Mouse (Mus musculus): ENCODE results near the gene Haghl.

The Haghl gene

GRCm38 (mm10) chr17:25785281-25785745, at the start of gene Haghl:
Gene Haghl (minus strand): TSS chr17:25785673.
- peak; percentile 93 for DNase-seq (ENCODE audit: low read depth, low spot score)

DNA sequence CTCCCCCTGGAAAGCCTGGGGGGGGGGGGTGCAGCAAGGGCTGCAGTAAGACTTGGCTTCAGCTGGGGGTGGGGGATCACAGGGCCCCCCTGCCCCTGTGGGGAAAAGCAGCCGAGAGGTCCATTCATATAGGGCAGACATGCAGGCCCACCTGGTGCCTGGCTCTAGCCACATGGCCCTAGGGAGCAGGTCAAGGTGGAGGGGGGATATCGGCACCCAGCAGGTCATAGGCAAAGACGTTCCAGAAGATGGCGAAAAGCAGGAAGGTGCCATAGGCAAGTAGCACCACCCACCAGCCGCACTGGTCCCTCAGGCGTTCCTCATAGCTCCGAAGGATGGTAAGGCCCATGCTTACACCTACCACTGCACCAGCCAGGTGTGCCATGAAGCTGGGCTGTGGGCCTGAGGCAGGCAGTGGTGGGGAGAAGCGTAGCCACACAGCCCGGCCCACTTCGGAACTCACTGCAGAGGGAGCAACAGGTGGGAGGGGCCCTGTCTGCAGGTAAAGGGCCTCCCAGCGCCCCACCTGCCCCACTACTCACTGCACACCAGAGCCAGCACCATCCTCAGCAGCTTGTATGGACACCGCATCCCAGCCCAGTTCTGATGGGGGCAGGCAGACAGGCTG, 49.2 kb upstream of the Haghl start:
- DNase-seq (ENCODE audit: low read depth, low spot score) = no peak

GRCm38 (mm10) chr17:25833961-25834594, 48.6 kb upstream of the Haghl start:
- DNase-seq (ENCODE audit: low read depth, low spot score) = no peak

- DNase-seq (ENCODE audit: low read depth, low spot score) = no peak
These were observed 47.8 kb upstream of the Haghl start, which contains the start of gene Stub1 for GRCm38 (mm10) chr17:25833291-25833663. Gene Stub1 (minus strand): TSS chr17:25833404.

GRCm38 (mm10) chr17:25832436-25833290, 47.2 kb upstream of the Haghl start:
- DNase-seq (ENCODE audit: low read depth, low spot score) = peak; percentile 98

DNA sequence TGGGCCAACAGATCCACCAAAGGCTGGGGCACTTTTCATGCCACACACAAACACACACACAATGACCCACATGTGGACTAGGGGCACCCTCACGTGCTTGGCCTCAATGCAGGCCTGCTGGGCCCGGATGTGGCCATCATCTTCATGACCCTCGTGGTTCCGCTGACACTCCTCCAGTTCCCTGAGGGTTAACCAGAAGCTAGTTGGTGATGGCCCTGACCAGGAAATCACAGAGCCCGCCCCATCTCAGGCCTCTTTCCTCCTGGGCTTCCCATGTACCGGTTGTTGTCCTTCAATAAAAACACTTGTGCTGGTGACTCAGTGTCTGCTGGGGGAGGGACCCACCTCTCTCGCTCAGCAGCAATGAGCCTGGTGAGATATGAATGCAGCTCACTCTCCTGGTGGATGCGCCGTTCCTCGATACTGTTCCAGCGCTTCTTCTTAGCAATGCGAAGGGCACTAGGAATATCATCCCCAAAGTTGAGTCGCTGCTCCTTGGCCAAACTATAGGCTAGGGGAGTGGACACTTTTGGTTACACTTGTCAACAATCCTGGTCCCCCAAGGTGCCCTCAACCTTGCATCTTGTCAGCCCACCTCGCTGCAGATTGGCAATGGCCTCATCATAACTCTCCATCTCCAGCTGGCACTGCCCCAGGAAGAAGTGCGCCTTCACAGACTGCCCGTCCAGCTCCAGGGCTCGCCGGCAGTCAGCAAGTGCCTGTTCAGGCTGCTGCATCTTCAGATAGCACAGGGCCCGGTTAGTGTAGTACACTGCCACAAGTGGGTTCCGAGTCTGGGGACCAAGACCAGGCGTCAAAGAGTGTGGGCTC, 46.2 kb upstream of the Haghl start:
- no peak for DNase-seq (ENCODE audit: low read depth, low spot score)

- no peak for DNase-seq (ENCODE audit: low read depth, low spot score)
These were observed 45.4 kb upstream of the Haghl start for GRCm38 (mm10) chr17:25830806-25831431.

- no peak for DNase-seq (ENCODE audit: low read depth, low spot score)
These were observed 44.8 kb upstream of the Haghl start for GRCm38 (mm10) chr17:25830200-25830753.

DNA sequence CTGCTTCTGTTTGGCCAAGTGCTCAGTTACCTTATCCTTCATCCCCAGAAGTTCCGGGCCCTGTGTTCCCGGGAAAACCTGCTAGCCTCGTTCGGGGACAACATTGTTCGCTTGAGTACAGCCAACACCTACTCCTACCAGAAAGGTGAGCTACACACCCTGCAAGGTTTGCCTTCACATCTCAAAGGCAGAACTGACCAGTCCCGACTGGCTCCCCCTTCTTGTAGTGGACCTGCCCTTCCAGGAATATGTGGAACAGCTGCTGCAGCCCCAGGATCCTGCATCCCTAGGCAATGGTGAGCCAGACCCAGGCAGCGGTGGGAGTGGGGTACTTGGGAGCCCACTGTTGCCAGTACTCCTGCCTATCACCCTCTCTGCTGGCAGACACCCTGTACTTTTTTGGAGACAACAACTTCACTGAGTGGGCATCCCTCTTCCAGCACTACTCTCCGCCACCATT, 44.1 kb upstream of the Haghl start:
- DNase-seq (ENCODE audit: low read depth, low spot score) = no peak

DNA sequence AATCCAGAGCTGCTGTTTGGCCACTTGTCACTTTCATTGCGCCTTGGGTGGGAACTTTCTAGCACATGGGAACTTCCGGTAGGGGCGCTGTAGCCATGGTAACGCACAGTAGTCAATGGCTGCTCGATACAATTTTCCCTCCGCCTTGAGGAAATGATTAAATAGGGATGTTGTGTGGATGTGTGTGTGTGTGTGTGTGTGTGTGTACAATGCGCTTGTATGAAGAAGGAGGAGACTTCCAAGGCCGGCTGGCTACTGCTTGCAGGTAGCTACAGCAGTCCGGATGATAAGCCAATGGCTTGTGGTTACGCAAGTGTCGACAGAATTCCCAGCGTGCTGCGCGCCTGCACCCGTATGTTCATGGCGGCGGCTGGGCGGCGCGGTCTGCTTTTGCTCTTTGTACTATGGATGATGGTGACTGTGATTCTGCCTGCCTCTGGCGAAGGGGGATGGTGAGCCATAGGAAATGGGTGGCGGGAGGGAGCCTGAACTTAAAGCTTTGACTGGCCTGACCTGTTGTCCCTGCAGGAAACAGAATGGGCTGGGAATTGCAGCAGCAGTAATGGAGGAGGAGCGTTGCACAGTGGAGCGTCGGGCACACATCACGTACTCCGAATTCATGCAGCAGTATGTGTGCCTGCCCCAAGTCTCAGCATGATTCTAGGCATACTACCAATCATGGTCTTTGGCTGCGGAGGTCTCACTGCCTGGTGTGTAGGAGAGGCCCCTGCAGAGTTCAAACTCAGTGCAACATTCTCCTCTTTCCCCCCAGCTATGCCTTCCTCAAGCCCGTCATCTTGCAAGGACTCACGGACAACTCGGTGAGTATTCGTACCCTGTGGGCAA, 43.5 kb upstream of the Haghl start, which contains the start of gene Jmjd8:
Jmjd8 (plus strand) TSS at position 156 of the 846 bp plus-strand sequence.
- peak; percentile 67 for DNase-seq (ENCODE audit: low read depth, low spot score)

- DNase-seq (ENCODE audit: low read depth, low spot score) = no peak
These were observed 42.7 kb upstream of the Haghl start for GRCm38 (mm10) chr17:25828223-25828594.

GRCm38 (mm10) chr17:25827546-25828222, 42.2 kb upstream of the Haghl start:
- no peak for DNase-seq (ENCODE audit: low read depth, low spot score)

DNA sequence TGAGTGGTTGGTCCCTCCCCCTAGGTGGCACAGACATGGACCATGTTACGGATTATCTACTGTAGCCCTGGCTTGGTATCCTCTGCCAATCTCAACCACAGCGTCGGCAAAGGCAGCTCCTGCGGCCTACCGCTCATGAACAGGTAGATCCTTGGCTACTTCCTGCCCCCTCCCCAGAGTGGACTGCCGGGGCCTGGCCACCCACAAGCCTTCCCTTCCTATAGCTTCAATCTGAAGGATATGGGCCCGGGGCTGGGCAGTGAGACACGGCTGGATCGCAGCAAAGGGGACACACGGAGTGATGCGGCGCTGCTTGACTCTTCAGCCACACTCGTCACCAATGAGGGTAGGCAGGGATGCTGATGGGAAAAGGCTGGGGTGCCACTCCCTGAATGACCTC, 41.5 kb upstream of the Haghl start:
- no peak for DNase-seq (ENCODE audit: low read depth, low spot score)

DNA sequence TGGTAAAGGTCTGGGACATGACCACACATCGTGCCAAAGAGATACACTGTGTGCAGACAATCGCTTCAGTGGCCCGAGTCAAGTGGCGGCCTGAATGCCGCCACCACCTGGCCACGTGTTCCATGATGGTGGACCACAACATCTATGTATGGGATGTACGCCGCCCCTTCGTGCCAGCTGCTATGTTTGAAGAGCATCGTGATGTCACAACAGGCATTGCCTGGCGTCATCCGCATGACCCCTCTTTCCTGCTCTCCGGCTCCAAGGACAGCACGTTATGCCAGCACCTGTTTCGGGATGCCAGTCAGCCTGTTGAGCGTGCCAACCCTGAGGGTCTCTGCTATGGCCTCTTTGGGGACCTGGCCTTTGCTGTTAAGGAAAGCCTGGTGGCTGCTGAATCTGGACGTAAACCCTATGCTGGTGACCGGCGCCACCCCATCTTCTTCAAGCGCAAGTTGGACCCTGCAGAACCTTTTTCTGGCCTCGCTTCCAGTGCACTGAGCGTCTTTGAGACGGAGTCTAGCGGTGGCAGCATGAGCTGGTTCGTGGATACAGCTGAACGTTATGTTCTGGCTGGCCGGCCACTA, 40.6 kb upstream of the Haghl start:
- DNase-seq (ENCODE audit: low read depth, low spot score) = no peak

DNA sequence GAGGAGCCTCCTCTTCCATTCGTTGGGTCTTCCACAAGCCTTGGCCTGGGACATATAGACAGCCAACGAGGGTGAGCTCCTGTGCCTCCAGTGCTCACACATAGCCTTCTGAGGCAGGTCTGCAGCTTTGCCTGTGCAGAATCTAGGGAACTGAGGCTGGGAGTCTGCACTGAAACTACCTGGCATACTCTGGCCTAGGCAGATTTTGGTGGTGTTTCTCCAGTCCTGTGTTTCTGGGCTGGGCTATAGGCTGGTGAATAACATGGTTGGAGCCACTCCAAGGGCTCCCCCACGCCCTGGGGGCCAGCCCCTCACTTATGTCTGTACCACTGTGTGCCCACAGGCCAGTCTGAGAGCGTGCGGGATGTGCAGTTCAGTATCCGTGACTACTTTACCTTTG, 39.8 kb upstream of the Haghl start:
- no peak for DNase-seq (ENCODE audit: low read depth, low spot score)

GRCm38 (mm10) chr17:25824362-25825142, 39.1 kb upstream of the Haghl start:
- no peak for DNase-seq (ENCODE audit: low read depth, low spot score)

DNA sequence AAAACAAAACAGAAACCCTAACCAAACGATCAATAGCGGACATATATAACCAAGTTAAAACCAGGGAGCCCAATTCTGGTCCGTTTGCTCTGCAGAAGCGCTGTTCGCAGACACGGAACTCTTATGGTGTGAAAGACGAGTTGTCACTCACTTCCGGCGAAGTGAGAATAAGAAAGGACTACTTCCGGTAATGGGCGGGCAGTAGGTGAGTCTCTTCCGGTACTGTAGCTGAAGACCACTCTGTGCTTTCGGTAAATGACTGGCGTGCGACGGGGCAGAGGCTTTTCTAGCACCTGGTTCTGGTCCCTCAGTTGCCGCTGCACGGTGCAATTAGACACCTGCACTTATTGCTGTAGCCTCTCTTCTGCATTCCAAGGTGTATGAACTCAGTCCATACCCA, 38.0 kb upstream of the Haghl start, which contains the start of gene Wdr24:
Wdr24 (plus strand) TSS at position 176 of the 400 bp plus-strand sequence.
- peak; percentile 80 for DNase-seq (ENCODE audit: low read depth, low spot score)

All from retina, postnatal 7 days (tissue).